Mouse (Mus musculus) neural tube, embryonic 14.5 days (tissue): ENCODE data around the gene Mvb12b. TPM values are rescaled to one million over a fixed set of nuclear protein-coding genes. Genes with fewer than 3 reads are reported as not detected.

Source experiments
- ATAC-seq: fragments of 200-750 bp; cut with Nextera tagmentation; 2 replicates; pipeline ENCODE4 v1.8.0; 2017; ENCODE audit warnings: low read depth, mild to moderate bottlenecking, moderate TSS enrichment, moderate library complexity
- H3K27ac ChIP-seq: fragments of 300-500 bp; sonication (generic); 2 replicates; pipeline ENCODE4 v1.5.1; 2014; ENCODE audit warnings: low read depth, mild to moderate bottlenecking, control low read depth, low read length, moderate library complexity, mixed read lengths
- H3K27me3 ChIP-seq: fragments of 300-500 bp; sonication (generic); 2 replicates; pipeline ENCODE4 v1.6.1; 2014; ENCODE audit warnings: low read length; ENCODE audit not compliant: control insufficient read depth, insufficient read depth
- H3K36me3 ChIP-seq: fragments of 300-500 bp; sonication (generic); 2 replicates; pipeline ENCODE4 v1.6.1; 2014; ENCODE audit warnings: low read length, mixed read lengths; ENCODE audit not compliant: control insufficient read depth, insufficient read depth
- H3K4me1 ChIP-seq: fragments of 300-500 bp; sonication (generic); 2 replicates; pipeline ENCODE4 v1.6.1; 2014; ENCODE audit warnings: low read length; ENCODE audit not compliant: control insufficient read depth, insufficient read depth
- H3K4me2 ChIP-seq: fragments of 300-500 bp; sonication (generic); 2 replicates; pipeline ENCODE4 v1.6.1; 2014; ENCODE audit warnings: mild to moderate bottlenecking, low read depth, low read length, control low read depth
- H3K4me3 ChIP-seq: fragments of 300-500 bp; sonication (generic); 2 replicates; pipeline ENCODE4 v1.5.1; 2014; ENCODE audit warnings: low read depth, low read length, control low read depth, mixed read lengths
- H3K9ac ChIP-seq: fragments of 300-500 bp; sonication (generic); replicated peaks from 2 replicates; pipeline ENCODE4 v1.6.1; 2014; ENCODE audit warnings: low read depth, mild to moderate bottlenecking, control low read depth, low read length, mixed read lengths
- H3K9me3 ChIP-seq: fragments of 300-500 bp; sonication (generic); 2 replicates; pipeline ENCODE4 v1.6.1; 2016; ENCODE audit warnings: low read length; ENCODE audit not compliant: control insufficient read depth
- WGBS: fragments of 180-500 bp; shearing (Covaris S2); extraction: QIAGEN DNeasy Blood & Tissue Kit; methylation state at CpG from one replicate; pipeline ENCODE4 v1.1.7; 2014; 5-methylcytosine and 5-hydroxymethylcytosine counted together
- polyA plus RNA-seq: library from polyadenylated mRNA; unstranded; fragments of >200 nt; fragmentation: Nextera tagmentation; extraction: Ambion mirVana; gene quantifications from 2 replicates; pipeline ENCODE4 v1.2.1, GENCODE M21; 2014

Gene Mvb12b
- polyA plus RNA-seq, 1 experiment from 2014 or later, result 54.0 TPM

DNA sequence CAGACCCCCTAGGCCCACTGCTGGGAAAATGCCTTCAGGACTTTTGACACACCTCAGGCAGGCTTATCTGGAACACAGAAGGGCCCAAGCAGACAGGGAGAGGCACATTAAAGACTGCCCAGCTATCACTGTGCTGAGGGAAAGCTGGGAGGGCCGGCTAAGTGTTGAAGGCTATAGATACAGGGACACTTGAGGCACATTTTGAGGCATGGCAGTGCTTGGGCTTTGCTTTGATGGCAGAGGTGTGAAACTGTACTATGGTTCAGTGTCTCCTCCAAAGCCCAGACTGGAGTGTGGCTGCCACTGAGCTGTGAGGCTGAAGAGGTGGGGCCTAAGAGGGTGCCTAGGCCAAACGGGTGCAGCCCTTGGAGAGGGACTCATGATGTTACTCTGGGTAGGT lies 44.1 kb downstream of the Mvb12b start:
- H3K4me1 ChIP-seq, result peaks cover 22% of the 10 kb centered on the region
- no peak overlapping the region for H3K4me2 ChIP-seq
- H3K27ac ChIP-seq, result no peak overlapping the region
- H3K36me3 ChIP-seq, result no peaks in the 10 kb centered on the region
- H3K27me3 ChIP-seq, result no peaks in the 10 kb centered on the region
- H3K9ac ChIP-seq, result no peak overlapping the region
- no peaks in the 10 kb centered on the region for H3K9me3 ChIP-seq
- no peak for ATAC-seq
- WGBS, result 71% methylated on average over 2 of the region's 2 CpGs
- no peak overlapping the region for H3K4me3 ChIP-seq

DNA sequence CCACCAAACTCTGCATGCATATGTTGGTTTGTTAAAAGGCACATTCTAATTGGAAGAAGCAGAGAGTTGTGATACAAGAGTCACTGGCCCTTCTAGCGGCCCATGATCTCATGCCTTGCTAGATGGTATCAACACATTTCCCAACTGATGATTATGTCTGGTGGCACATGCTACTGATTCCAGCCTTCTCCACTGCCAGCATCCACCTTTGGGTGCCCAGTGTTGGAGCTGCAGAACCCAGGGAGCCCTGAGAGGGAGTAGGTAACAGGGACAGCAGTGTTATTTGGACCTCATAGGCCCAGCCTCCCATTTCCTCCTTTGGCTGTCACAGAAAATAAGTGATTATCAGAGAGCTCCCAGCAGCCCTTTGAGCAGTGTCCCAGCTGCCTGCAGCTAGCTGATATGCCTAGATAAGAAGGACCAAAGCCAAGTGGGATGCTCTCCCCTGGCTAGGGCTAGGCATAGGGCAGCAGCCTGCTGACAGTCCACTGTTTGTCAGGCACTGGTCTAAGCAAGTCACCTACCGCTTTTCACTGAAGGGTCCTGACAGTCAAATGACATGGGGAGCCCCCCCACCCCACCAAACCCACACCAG lies 44.7 kb downstream of the Mvb12b start:
- Histone ChIP-seq H3K4me1 (peaks cover 25% of the 10 kb centered on the region), H3K27ac (no peak overlapping the region)

DNA sequence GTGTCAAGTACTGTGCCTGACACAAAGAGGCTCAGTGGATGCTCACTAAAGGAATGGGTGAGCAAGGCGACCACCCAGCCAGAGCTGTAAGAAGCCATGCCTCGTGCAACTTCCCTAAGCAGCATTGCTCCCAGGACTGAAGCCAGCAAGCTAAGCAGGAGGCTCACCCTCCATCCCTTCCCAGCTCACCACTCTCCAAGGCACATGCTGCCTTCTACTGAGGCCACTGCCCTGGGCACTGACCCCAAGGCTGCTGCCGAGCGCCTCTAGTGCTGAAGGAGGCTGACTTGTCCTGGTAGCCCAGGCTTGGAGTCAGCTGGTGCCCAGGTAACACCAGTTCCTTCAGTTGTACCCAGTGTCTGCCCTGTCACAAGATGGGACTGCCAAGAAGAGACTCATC lies 45.8 kb downstream of the Mvb12b start:
- Histone ChIP-seq H3K4me3 (no peak overlapping the region), H3K4me2 (no peak overlapping the region), H3K27me3 (no peaks in the 10 kb centered on the region), H3K36me3 (no peaks in the 10 kb centered on the region), H3K4me1 (peaks cover 28% of the 10 kb centered on the region), H3K9me3 (no peaks in the 10 kb centered on the region), H3K27ac (no peak overlapping the region), H3K9ac (no peak overlapping the region)
- ATAC-seq, result no peak
- 91% methylated on average over 4 of the region's 4 CpGs for WGBS

More for the DNA sequence above, 44.7 kb downstream of the Mvb12b start:
- Histone ChIP-seq H3K27me3 (no peaks in the 10 kb centered on the region), H3K36me3 (no peaks in the 10 kb centered on the region), H3K4me2 (no peak overlapping the region), H3K4me3 (no peak overlapping the region), H3K9me3 (no peaks in the 10 kb centered on the region), H3K9ac (no peak overlapping the region)
- ATAC-seq, result no peak
- WGBS, result 96% methylated on average over 2 of the region's 2 CpGs

DNA sequence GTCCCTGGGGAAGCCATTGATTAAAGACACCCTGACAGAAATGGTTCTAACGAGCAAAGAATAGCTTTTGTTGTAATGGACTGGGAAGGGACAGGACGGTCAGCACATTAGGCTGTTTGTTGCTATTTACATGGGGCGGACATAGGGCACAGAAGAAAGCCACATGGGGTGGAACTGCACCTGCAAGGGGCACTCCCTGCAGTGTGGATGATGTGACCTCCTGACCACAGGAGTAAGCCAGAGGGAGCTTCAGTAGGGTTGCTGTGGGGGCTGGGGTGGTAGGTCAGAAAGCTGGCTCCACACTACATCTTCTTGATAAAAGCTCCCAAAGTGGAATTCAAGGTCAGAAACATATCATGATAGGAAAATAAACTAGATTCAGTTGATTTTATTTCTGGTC lies 47.3 kb downstream of the Mvb12b start:
- H3K27me3 ChIP-seq, result no peaks in the 10 kb centered on the region
- no peaks in the 10 kb centered on the region for H3K36me3 ChIP-seq
- no peaks in the 10 kb centered on the region for H3K9me3 ChIP-seq
- no peak overlapping the region for H3K4me2 ChIP-seq
- H3K4me3 ChIP-seq, result no peak overlapping the region
- no peak overlapping the region for H3K9ac ChIP-seq
- peaks cover 29% of the 10 kb centered on the region for H3K4me1 ChIP-seq
- 38% methylated on average over 3 of the region's 3 CpGs for WGBS
- ATAC-seq, result no peak
- no peak overlapping the region for H3K27ac ChIP-seq

DNA sequence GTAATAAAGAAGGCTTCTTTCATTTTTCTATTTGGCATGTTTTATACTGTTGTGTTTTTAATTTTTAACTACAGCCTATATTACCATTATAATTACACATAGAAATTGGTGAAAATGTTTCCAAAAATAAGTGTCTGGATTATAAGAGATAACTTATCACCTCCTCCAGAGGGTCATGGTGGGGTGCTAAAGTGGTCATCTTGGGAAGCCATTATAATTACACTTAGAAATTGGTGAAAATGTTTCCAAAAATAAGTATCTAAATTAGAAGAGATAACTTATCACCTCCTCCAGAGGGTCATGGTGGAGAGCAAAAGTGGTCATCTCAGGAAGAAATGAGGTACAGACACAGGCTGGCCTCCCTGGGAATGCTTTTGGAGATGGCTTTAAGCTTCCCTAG lies 48.5 kb downstream of the Mvb12b start:
- ATAC-seq, result no peak
- H3K4me1 ChIP-seq, result peaks cover 29% of the 10 kb centered on the region

DNA sequence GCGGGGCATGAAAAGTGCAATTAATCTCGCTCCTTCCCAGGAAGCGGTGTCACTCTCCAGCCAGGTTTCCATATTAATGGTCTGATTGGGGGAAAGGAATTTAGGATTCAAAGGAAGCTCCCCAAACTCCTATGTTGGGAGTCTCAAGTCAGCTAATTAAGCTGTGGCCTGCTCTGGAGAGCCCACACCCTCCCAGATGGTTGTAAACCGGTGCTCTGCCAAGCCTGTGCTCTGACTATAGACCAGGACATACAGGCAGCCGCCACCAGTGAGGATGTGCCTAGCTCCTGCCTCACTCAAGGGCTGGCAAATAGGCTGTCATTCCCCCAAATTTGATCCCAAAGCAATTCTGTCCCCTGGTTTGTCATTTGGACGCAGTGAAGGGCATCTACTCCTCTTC lies 50.4 kb downstream of the Mvb12b start:
- WGBS, result 50% methylated on average over 6 of the region's 6 CpGs
- H3K4me2 ChIP-seq, result no peak overlapping the region
- no peak overlapping the region for H3K4me3 ChIP-seq
- H3K9ac ChIP-seq, result 0 out of 2 replicates have a peak overlapping the region, but pooled peaks have one; percentile 7
- H3K4me1 ChIP-seq, result peaks cover 29% of the 10 kb centered on the region
- peak overlapping the region; percentile 52; the same call in 1 of the 2 replicates for H3K27ac ChIP-seq
- H3K9me3 ChIP-seq, result no peaks in the 10 kb centered on the region
- 0 out of 2 replicates have a peak, but pooled peaks have one; percentile 51 for ATAC-seq
- H3K27me3 ChIP-seq, result no peaks in the 10 kb centered on the region
- H3K36me3 ChIP-seq, result no peaks in the 10 kb centered on the region

More for the DNA sequence above, 48.5 kb downstream of the Mvb12b start:
- Histone ChIP-seq H3K27me3 (no peaks in the 10 kb centered on the region), H3K36me3 (no peaks in the 10 kb centered on the region), H3K9ac (no peak overlapping the region), H3K27ac (no peak overlapping the region; the same call in 1 of the 2 replicates), H3K4me2 (no peak overlapping the region), H3K4me3 (no peak overlapping the region), H3K9me3 (no peaks in the 10 kb centered on the region)

DNA sequence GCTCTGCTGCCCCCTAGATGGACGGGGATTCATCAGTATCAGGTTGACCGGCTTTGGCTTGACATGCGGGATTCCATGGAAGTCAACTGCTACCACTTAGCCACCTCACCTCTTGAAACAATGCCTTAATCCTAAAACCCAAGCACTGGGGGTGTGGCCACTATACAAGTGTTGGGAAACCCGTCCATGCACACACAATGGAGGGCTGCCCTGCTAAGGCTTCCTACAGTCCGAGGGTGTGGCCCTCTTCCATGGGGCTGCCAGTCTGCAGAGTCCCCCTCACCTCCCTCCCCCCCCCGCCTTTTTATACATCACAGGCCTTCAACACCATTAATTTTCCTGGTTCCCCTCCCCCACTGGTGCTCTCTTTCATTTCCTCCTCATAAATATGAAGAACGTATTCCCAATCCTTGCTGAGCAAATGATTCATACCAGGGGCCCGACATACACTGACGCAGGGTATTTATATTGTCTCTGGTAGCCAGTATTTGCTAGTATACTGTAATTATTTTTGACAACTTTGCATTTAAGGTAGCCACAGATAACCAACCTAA lies 51.0 kb downstream of the Mvb12b start:
- no peak overlapping the region for H3K4me3 ChIP-seq
- WGBS, result 56% methylated on average over 9 of the region's 9 CpGs
- H3K9me3 ChIP-seq, result no peaks in the 10 kb centered on the region
- H3K27ac ChIP-seq, result peak overlapping the region; percentile 52; the same call in 1 of the 2 replicates
- H3K4me2 ChIP-seq, result no peak overlapping the region
- peaks cover 29% of the 10 kb centered on the region for H3K4me1 ChIP-seq
- ATAC-seq, result peak; percentile 54; the same call in 1 of the 2 replicates
- H3K27me3 ChIP-seq, result no peaks in the 10 kb centered on the region
- H3K9ac ChIP-seq, result no peak overlapping the region
- no peaks in the 10 kb centered on the region for H3K36me3 ChIP-seq

DNA sequence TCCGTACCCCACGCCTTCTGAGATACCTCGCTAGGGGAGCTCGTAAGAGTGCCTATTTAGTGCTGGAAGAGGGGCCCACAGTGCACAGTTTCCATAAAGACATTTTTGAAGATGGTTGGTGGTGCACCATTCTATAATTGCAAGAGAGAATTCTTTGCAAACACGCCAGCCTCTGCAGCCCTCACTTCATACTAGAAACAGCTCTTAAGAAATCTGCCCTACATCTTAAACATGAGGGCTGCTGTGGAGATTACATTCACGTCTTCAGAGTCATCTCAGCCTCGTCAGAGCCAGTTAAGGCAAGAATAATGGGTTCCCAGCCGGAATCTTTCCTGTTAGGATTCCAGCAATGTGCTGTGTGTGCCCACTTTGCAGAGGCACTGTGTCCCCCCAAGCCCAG lies 52.7 kb downstream of the Mvb12b start:
- 86% methylated on average over 8 of the region's 8 CpGs for WGBS
- peaks cover 17% of the 10 kb centered on the region for H3K4me1 ChIP-seq
- H3K9me3 ChIP-seq, result no peaks in the 10 kb centered on the region
- no peak overlapping the region for H3K27ac ChIP-seq
- no peaks in the 10 kb centered on the region for H3K27me3 ChIP-seq
- H3K36me3 ChIP-seq, result no peaks in the 10 kb centered on the region
- H3K4me2 ChIP-seq, result no peak overlapping the region
- no peak overlapping the region for H3K4me3 ChIP-seq
- ATAC-seq, result no peak
- H3K9ac ChIP-seq, result no peak overlapping the region

DNA sequence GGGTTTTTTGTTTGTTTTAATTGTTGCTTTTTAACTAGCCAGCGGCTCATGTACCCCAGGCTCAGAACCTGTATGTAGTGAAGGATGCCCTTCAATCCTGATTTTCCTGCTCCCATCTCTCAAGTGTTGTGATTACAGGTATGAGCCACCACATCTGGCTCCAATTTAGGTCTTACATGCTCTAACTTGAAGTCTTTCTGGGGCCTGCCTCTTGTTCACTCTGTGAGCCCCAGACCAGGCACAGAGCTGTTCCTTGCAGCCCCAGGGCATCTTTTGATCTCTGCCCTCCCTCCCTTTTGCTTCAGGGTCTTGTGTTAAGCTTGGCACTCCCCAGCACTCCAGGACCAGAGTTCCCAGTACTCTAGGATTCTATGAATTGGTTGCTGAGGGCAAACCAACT lies 53.8 kb downstream of the Mvb12b start:
- H3K27ac ChIP-seq, result no peak overlapping the region
- H3K9ac ChIP-seq, result no peak overlapping the region
- H3K9me3 ChIP-seq, result no peaks in the 10 kb centered on the region
- H3K4me1 ChIP-seq, result peaks cover 17% of the 10 kb centered on the region
- H3K4me2 ChIP-seq, result no peak overlapping the region
- no peak for ATAC-seq
- no peaks in the 10 kb centered on the region for H3K27me3 ChIP-seq
- H3K36me3 ChIP-seq, result no peaks in the 10 kb centered on the region
- H3K4me3 ChIP-seq, result no peak overlapping the region
- WGBS, result 97% methylated on average over 1 of the region's 1 CpGs
